Mouse (Mus musculus) right cerebral cortex, postnatal 36 days (tissue): ENCODE data around the gene Dclk3.
A peak's percentile ranks its signal among the peaks of the same experiment; 100 is the strongest.

Experiments
- DNase-seq, 2 experiments: peaks; one replicate each; pipeline ENCODE4 v3.0.0; 2022; ENCODE audit warnings: low spot score in 2 of 2, mixed read lengths in 1 of 2

Dclk3 gene

DNA sequence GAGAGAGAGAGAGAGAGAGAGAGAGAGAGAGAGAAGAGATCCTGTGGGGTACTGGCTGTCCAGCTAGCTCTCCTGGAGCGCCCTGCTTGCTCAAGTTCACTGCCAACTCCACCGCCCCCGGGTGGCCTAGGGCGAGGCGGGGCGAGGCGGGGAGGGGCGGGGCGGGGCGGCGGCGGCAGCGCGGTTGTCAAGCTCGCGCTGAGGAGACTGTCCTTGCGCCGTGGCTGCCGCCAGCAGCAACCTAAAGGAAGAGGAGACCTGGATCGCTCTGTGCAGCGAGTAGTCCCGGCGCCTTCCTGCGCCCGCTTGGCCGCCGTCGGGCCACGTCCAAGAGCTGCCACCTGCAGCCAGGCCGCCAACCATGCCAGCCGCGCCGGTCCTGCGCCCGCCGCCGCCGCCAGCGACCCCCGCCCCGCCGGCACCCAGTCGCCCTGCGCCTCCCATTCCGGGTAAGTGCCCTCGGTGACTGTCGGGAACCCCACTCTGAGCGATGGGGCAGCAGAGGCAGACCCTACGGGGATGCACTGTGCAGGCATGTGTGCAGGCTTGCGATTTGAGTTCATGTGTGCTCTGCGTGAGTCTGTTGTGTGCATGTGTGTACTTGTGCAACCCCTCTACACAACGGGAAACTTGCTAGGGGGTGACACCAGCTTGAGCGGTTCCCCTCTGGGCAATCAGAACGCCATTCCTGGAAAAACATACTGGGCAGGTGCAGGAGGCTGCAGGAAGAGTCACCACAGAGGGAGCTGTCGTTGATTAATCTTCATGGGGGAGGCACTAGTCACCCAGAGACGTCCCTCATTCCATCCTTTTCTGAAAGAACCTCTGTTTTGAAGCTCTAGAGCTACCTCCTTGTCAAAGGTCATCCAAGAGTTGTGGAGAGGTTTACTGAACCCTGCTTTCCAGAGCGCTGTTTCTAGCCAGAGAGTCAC lies at the start of gene Dclk3:
Dclk3 (plus strand) TSS at position 178 of the 932 bp plus-strand sequence.
- DNase-seq: no peak

DNA sequence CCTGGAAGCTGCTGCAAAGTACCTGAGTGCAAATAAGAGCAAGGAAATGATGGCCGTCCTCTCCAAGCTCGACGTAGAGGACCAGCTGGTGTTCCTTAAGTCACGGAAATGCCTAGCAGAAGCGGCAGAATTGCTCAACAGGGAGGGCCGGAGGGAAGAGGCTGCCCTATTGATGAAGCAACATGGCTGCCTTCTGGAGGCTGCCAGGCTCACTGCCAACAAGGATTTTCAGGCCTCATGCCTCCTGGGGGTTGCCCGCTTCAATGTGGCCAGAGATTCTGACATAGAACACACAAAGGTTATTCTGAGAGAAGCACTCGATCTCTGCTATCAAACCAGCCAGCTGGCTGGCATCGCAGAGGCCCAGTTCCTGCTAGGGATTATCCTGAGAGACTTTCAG lies 48.9 kb upstream of the Dclk3 start:
- DNase-seq: no peak

GRCm38 (mm10) chr9:111391036-111391435 lies 47.8 kb upstream of the Dclk3 start:
- DNase-seq: no peak

GRCm38 (mm10) chr9:111391926-111392442 lies 46.9 kb upstream of the Dclk3 start:
- DNase-seq: no peak

DNA sequence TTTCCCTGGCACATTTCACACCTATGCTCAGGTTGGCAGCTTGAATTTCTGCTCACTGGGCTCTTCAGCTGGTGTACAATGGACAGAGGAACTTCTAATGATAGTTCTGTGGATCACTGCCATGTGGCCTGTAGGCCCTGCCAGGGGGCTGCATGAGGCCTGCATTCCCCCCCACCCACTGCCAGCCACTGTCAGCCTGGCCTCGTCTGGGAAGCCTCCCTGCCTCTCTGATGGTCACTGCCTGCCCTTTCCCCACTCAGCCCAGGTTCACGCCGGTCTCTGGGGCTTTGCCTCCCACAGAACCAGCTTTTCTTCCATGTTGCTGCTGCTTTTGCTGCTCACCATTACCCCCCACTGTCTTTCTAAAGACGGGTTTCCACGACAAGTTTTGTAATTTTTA lies 43.6 kb upstream of the Dclk3 start:
- no peak for DNase-seq

DNA sequence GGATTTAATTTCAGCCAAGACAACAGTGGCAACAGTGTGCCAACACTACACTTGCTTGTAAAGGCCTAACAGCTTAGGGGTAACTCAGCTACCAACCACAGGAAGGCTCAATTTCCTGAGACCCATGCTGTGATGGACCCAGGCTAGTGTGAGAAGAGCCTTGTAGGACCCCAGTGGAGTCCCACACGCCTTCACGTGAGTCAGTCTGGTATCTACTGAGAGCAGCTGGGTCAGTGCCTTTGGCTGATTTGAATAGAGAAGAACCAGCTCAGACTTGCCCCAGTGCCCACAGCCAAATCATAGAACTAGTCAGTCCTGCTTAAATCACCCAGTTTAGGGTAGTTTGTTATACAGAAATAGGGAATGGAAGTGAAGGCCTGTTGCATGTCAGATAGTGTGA lies 40.8 kb upstream of the Dclk3 start:
- DNase-seq: no peak

- DNase-seq: no peak
These were observed 38.8 kb upstream of the Dclk3 start for GRCm38 (mm10) chr9:111400089-111400488.

GRCm38 (mm10) chr9:111403159-111403558 lies 35.7 kb upstream of the Dclk3 start:
- DNase-seq: no peak

DNA sequence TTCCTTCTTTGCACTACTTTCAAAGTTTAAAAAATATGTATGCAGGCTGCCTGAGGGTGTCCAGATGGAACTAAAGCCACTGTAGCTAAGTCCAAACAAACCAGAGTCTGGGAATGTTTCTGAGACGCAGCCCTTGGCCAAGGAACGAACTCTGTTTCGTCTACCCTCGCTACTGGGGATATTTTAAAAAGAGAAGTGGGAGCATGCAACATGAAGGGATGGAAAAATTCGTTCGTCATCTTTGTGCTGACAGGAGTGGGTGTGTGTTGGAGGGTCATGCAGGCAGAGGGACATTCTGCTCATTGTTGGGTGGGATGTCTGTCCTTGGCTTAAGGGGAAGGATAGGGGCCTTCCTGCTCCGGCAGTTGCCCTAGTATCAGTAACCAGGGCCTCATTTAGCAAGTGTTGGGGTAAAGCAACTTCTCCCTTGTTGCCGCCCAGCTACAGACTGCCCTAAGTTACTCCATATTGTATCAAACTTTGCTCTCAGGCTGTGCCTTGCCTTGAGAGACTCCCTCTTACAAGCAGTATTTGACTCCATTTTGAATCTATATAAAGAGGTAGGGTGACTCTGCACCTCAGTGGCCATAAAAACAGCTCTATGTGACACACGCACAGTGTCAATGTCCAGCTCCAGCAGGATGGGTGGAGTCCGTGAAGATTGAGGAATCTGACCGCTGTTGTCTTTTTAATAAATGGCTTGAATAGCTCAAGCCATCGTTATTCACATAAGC lies 34.4 kb upstream of the Dclk3 start:
- no peak for DNase-seq

GRCm38 (mm10) chr9:111405080-111405428 lies 33.8 kb upstream of the Dclk3 start:
- no peak for DNase-seq

DNA sequence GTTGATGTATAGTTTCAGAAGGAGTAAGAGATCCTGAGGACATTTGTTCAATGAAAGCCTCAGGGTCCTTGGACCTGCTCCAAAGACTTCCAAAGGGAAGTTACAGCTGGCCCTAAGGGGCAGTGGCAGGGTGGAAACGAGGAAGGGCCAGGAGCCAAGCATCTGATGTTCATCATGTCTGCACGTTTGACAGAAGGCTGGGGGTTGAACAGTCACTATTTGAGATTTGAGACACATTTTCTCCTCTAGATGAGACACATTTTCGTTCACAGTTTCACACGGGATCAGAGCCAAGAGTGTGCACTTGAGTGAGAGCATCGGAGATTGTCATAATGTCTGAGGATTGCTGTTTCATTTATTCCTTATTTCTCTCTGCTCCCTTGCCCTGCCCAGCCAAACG lies 30.9 kb upstream of the Dclk3 start:
- DNase-seq: no peak

- peak in 1 of 2 experiments; percentile 61 for DNase-seq
These were observed 30.5 kb upstream of the Dclk3 start for GRCm38 (mm10) chr9:111408427-111408826.

- DNase-seq: peak; percentile 68 to 70
These were observed 26.3 kb upstream of the Dclk3 start for GRCm38 (mm10) chr9:111412471-111413160.

DNA sequence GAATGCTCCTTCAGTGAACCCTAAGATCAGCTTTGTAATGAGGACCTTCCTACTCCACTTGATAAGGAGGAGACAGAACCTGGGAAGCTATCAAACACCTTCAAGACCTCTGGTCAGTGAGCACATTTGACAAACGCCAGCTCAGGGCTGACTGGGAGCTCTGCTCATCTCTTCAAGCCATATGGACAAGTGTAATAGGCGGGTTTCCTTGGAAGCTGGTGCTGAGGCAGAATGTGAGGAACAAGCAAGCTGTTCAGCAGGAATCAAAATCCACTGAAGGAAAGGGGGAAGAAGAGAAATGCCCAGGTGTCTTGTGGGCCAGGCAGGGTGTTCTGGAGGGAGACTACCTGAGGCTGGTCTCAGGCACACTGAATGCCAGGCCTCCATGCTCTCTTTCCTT lies 17.0 kb upstream of the Dclk3 start:
- no peak for DNase-seq

- no peak for DNase-seq
These were observed 16.3 kb upstream of the Dclk3 start for GRCm38 (mm10) chr9:111422567-111422966.

GRCm38 (mm10) chr9:111425113-111425512 lies 13.8 kb upstream of the Dclk3 start:
- no peak for DNase-seq

DNA sequence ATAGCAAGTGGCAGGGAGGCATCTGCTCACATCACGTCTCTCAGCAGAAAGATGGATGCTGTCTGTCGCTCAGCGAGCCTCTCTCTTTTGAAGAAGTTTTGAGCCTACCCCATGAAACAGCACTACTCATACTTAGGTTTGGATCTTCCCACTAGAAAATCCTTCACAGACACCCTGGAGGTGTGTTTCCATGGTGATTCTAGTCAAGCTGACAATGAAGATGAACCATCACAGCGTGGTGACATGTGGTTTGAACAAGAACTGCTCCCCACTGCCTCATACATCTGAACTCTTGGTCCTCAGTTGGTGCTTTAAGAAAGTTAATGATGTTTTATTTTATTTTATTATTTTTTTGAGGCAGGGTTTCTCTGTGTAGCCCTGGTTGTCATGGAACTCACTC lies 12.9 kb upstream of the Dclk3 start:
- no peak for DNase-seq

DNA sequence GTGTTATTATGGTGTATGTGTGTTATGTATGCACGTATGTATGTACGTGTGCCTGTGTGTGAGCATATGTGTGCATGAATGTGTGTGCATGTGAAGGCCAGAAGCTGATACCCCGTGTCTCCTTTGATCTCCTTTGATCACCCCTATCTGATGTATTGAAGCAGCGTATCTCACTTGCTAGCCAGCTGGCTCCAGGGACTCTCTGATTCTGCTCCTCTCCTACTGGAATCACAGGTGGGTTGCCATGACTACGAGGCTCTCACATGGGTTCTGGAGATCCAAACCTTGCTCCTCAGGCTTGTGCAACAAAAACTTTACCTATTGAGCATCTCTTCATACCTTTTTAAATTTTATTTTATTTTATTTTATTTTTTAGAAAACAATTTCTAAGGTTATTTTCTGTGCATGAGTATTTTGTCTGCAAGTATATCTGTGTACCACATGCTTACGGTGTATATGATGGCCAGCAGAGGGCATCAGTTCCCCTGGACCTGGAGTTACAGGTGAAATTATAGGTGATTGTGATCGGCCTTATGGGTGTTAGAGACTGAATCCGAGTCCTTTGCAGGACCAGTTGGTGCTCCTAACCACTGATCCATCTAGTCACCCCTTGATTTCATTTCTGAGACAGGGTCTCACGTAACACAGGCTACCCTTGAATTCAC lies 10.9 kb upstream of the Dclk3 start:
- DNase-seq: no peak

DNA sequence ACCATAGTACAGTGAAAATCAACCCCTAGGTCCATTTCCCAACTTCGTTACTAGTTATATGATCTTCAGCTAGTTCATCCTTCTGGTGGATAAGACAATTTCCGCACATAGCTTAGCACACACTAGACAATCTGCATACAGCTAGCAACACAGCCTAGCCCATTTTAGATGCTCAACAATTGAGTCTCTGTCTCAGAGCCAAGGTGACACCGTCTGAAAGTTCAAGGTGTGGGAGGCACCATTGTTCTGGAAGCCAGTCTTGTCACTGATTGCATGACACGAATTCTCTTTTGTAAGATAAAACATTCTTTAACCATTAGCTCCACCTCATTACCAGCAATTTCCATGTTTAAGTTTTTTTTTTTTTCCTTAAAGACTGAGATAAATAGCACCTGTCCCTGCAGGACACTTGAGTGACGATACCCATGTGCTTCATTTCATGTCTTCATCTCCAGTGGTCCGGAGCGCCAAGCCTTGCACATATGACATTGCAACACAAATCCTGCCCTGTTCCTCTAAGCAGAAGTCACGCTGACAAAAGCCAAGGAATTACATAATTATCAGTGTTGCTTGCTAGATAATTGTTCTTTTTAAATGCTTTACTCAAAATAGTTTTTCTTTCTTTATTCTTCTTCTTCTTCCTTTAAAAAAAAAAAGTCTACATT lies 10.1 kb upstream of the Dclk3 start:
- no peak for DNase-seq

DNA sequence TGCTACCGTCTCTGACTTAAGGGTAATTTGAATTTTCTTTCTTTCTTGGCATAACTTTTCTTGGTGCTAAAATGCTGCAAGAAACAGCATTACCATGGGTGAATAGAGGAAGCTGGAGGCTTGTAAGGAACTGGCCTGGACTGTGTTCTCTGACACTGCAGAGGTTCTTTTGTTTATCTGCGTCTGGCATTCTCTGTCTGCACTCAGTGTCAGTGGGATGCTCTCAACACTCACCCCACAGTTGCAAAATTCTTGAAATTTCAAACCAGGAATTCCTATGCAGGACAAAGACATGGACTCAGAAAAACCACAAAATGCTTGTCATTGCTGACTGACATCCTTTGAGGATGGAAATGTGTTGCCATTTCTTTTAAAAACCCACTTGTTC lies 9.5 kb upstream of the Dclk3 start:
- no peak for DNase-seq

- no peak for DNase-seq
These were observed 3.5 kb upstream of the Dclk3 start for GRCm38 (mm10) chr9:111435429-111435828.
